In genomic region chr13:45527232-45527964, GRCm38 (mm10) we compare ENCODE assay signal across 15 mouse cellular contexts. TPM values are rescaled to one million over a fixed set of nuclear protein-coding genes. Genes with fewer than 3 reads are reported as not detected.
A peak's percentile ranks its signal among the peaks of the same experiment; 100 is the strongest.
DNase-seq lines count a peak whose midpoint lies in the region; ATAC-seq and TF ChIP-seq lines count a peak whose summit lies in the region.
"Had no signal": no experiment of that assay in that cellular context is flagged by ENCODE, and none has a peak within 500 bp of the region (broad histone marks: within the 10 kb centered on the region; RNA-seq: fewer than 3 reads in every experiment).

No protein-coding gene starts in this region.

- H3K9me3 ChIP-seq in heart, embryonic 11.5 days (replicated peaks; ENCODE audit: control insufficient read depth, low read length) = no peaks in the 10 kb centered on the region
- H3K9me3 ChIP-seq in lung, embryonic 14.5 days (ENCODE audit: low read depth, low read length) = peaks cover 3% of the 10 kb centered on the region; the same call in 1 of the 2 replicates
- H3K9me3 ChIP-seq in lung, postnatal 0 days (ENCODE audit: low read length) = no peaks in the 10 kb centered on the region
- no peaks in the 10 kb centered on the region for H3K9me3 ChIP-seq in liver, postnatal 0 days (ENCODE audit: low read length)
- no peaks in the 10 kb centered on the region for H3K9me3 ChIP-seq in forebrain, embryonic 12.5 days
- H3K9me3 ChIP-seq: neural tube, embryonic 13.5 days had no signal

- peaks cover 56% of the 10 kb centered on the region for H3K4me1 ChIP-seq in heart, embryonic 11.5 days (ENCODE audit: control insufficient read depth, insufficient read depth, low read length)
- peaks cover 10% of the 10 kb centered on the region; the same call in 1 of the 2 replicates for H3K4me1 ChIP-seq in lung, embryonic 14.5 days (ENCODE audit: insufficient read depth)
- peaks cover 3% of the 10 kb centered on the region; the same call in 1 of the 2 replicates for H3K4me1 ChIP-seq in lung, postnatal 0 days (ENCODE audit: insufficient read depth, low read depth, low read length)
- H3K4me1 ChIP-seq in liver, postnatal 0 days (ENCODE audit: insufficient read depth) = peaks cover 42% of the 10 kb centered on the region
- peaks cover 21% of the 10 kb centered on the region for H3K4me1 ChIP-seq in forebrain, embryonic 12.5 days
- H3K4me1 ChIP-seq in lung, adult 2 months (ENCODE audit: control insufficient read depth, insufficient read depth, low read length) = no peaks in the 10 kb centered on the region; the same call in 1 of the 2 replicates

- no peak overlapping the region for H3K4me2 ChIP-seq in heart, embryonic 11.5 days
- no peak overlapping the region for H3K4me2 ChIP-seq in lung, embryonic 14.5 days
- H3K4me2 ChIP-seq in lung, postnatal 0 days (replicated peaks; ENCODE audit: low read depth, low read length) = no peak overlapping the region
- peak overlapping the region; percentile 49 for H3K4me2 ChIP-seq in liver, postnatal 0 days (ENCODE audit: low read depth, low read length)
- no peak overlapping the region for H3K4me2 ChIP-seq in forebrain, embryonic 12.5 days
- H3K4me2 ChIP-seq: neural tube, embryonic 13.5 days had no signal

- WGBS in heart, embryonic 11.5 days (ENCODE audit: insufficient replicate concordance) = 39% methylated on average over 11 of the region's 11 CpGs
- 69% methylated on average over 11 of the region's 11 CpGs for WGBS in lung, embryonic 14.5 days
- WGBS in lung, postnatal 0 days = 81% methylated on average over 11 of the region's 11 CpGs
- 47% methylated on average over 11 of the region's 11 CpGs for WGBS in liver, postnatal 0 days (ENCODE audit: insufficient replicate concordance)
- WGBS in forebrain, embryonic 12.5 days = 90% methylated on average over 11 of the region's 11 CpGs
- WGBS in lung, adult 2 months = 85% methylated on average over 11 of the region's 11 CpGs

- H3K27me3 ChIP-seq in heart, embryonic 11.5 days (ENCODE audit: control insufficient read depth, insufficient read depth, low read length) = no peaks in the 10 kb centered on the region
- no peaks in the 10 kb centered on the region for H3K27me3 ChIP-seq in lung, embryonic 14.5 days (ENCODE audit: insufficient read depth, low read length)
- H3K27me3 ChIP-seq in lung, postnatal 0 days (replicated peaks; ENCODE audit: insufficient read depth, low read length) = no peaks in the 10 kb centered on the region
- H3K27me3 ChIP-seq in liver, postnatal 0 days (ENCODE audit: insufficient read depth, low read length) = no peaks in the 10 kb centered on the region
- H3K27me3 ChIP-seq in forebrain, embryonic 12.5 days = no peaks in the 10 kb centered on the region
- H3K27me3 ChIP-seq: neural tube, embryonic 13.5 days had no signal

- no peak overlapping the region for H3K9ac ChIP-seq in heart, embryonic 11.5 days (ENCODE audit: low read depth, low read length)
- H3K9ac ChIP-seq in lung, embryonic 14.5 days = no peak overlapping the region
- H3K9ac ChIP-seq in lung, postnatal 0 days (replicated peaks; ENCODE audit: low read depth) = no peak overlapping the region
- H3K9ac ChIP-seq in liver, postnatal 0 days (replicated peaks) = peak overlapping the region; percentile 38; the same call in 1 of the 2 replicates
- H3K9ac ChIP-seq in forebrain, embryonic 12.5 days = no peak overlapping the region
- H3K9ac ChIP-seq: forebrain, postnatal 0 days; neural tube, embryonic 13.5 days had no signal

- no peak overlapping the region for H3K4me3 ChIP-seq in heart, embryonic 11.5 days (ENCODE audit: low read depth, low read length)
- no peak overlapping the region for H3K4me3 ChIP-seq in lung, embryonic 14.5 days (ENCODE audit: low read depth, low read length)
- no peak overlapping the region for H3K4me3 ChIP-seq in lung, postnatal 0 days (ENCODE audit: low read depth, low read length)
- H3K4me3 ChIP-seq in liver, postnatal 0 days (ENCODE audit: low read depth, low read length) = no peak overlapping the region
- H3K4me3 ChIP-seq in forebrain, embryonic 12.5 days (replicated peaks) = no peak overlapping the region
- no peak overlapping the region for H3K4me3 ChIP-seq in lung, adult 2 months (replicated peaks; ENCODE audit: extremely low read depth, low read depth, low read length)
- H3K4me3 ChIP-seq: neural tube, embryonic 13.5 days had no signal

- no peak for TF ChIP-seq CTCF in lung, embryonic 14.5 days (IDR thresholded peaks at IDR 0.05; ENCODE audit: low read depth)
- TF ChIP-seq CTCF in lung, postnatal 0 days (IDR thresholded peaks at IDR 0.05) = no peak
- no peak for TF ChIP-seq CTCF in liver, postnatal 0 days (IDR thresholded peaks at IDR 0.05; ENCODE audit: low read depth)
- no peak for TF ChIP-seq CTCF in lung, adult 2 months (IDR thresholded peaks at IDR 0.05; ENCODE audit: insufficient read depth, low read length)

- H3K36me3 ChIP-seq in heart, embryonic 11.5 days (ENCODE audit: control insufficient read depth, insufficient read depth, low read length) = 0 out of 2 replicates have a peak, but pooled peaks cover 2% of the 10 kb centered on the region
- no peaks in the 10 kb centered on the region for H3K36me3 ChIP-seq in lung, embryonic 14.5 days (ENCODE audit: insufficient read depth)
- H3K36me3 ChIP-seq in lung, postnatal 0 days (ENCODE audit: insufficient read depth, low read length) = no peaks in the 10 kb centered on the region
- H3K36me3 ChIP-seq in liver, postnatal 0 days (replicated peaks; ENCODE audit: insufficient read depth, low read length) = peaks cover 41% of the 10 kb centered on the region
- H3K36me3 ChIP-seq in forebrain, embryonic 12.5 days (replicated peaks) = no peaks in the 10 kb centered on the region

- TF ChIP-seq POLR2A in lung, adult 2 months (IDR thresholded peaks at IDR 0.05; ENCODE audit: borderline replicate concordance, extremely low read depth, low read depth, low read length) = no peak

- DNase-seq in heart, postnatal 25 days (ENCODE audit: low spot score) = no peak
- no peak for DNase-seq in lung, embryonic 14.5 days
- no peak for DNase-seq in lung, postnatal 0 days (ENCODE audit: low spot score)
- DNase-seq in liver, postnatal 0 days = peak; percentile 76
- no peak for DNase-seq in lung, adult 2 months
- DNase-seq: adrenal gland, adult 2 months; cerebellum, adult 11 months; forebrain, postnatal 0 days; midbrain, embryonic 14.5 days; right cerebral cortex, adult 18-20 months; thymus, adult 2 months had no signal

- peak; percentile 76 for ATAC-seq in heart, embryonic 11.5 days (replicated peaks; ENCODE audit: insufficient number of reproducible peaks, low FRiP score, low TSS enrichment)
- peak; percentile 67 for ATAC-seq in lung, embryonic 14.5 days (ENCODE audit: insufficient read depth)
- ATAC-seq in lung, postnatal 0 days = no peak
- ATAC-seq in erythroblast, adult 5-6 weeks (replicated peaks; ENCODE audit: low FRiP score, poor library complexity, severe bottlenecking) = peak; percentile 89
- peak; percentile 98 for ATAC-seq in liver, postnatal 0 days
- ATAC-seq in forebrain, embryonic 12.5 days (ENCODE audit: low FRiP score) = no peak
- ATAC-seq: forebrain, postnatal 0 days had no signal

- TF ChIP-seq EP300 in lung, postnatal 0 days (IDR thresholded peaks at IDR 0.05) = no peak
- TF ChIP-seq EP300 in liver, postnatal 0 days (IDR thresholded peaks at IDR 0.05; ENCODE audit: low read depth) = peak; percentile 94

- H3K27ac ChIP-seq in heart, embryonic 11.5 days (ENCODE audit: low read depth, low read length) = peak overlapping the region; percentile 98
- peak overlapping the region; percentile 50; the same call in 1 of the 2 replicates for H3K27ac ChIP-seq in lung, embryonic 14.5 days (ENCODE audit: low read depth)
- H3K27ac ChIP-seq in lung, postnatal 0 days (ENCODE audit: low read length) = no peak overlapping the region
- peak overlapping the region; percentile 91 for H3K27ac ChIP-seq in liver, postnatal 0 days (ENCODE audit: low read depth)
- no peak overlapping the region for H3K27ac ChIP-seq in forebrain, embryonic 12.5 days

- intact Hi-C loops in heart, postnatal 25 days (cut with DNase I) = no loop called here

RNA-seq across cellular contexts. Expression of gene Gmpr, which starts 20.2 kb away (rescaled TPM):
- polyA plus RNA-seq in heart, embryonic 11.5 days (2014; fragmentation: Nextera tagmentation; extraction: Ambion mirVana) = 176 and 191 TPM in 2 replicates
- total RNA-seq in heart, postnatal 25 days (2021) = 100 to 1,000 TPM; 167 to 189 TPM
- polyA plus RNA-seq in lung, embryonic 14.5 days (2014; fragmentation: Nextera tagmentation; extraction: Ambion mirVana) = 22.9 and 25.3 TPM in 2 replicates
- 23.8 and 26.0 TPM in 2 replicates for polyA plus RNA-seq in lung, postnatal 0 days (2015; fragmentation: Nextera tagmentation; extraction: Ambion mirVana)
- total RNA-seq in erythroblast, adult 5-6 weeks (2015; ENCODE audit: low replicate concordance) = 0.96 and 1.3 TPM in 2 replicates
- 2.4 and 4.6 TPM in 2 replicates for total RNA-seq in erythroblast, adult 5-6 weeks (2017; ENCODE audit: low replicate concordance)
- 63.6 and 75.5 TPM in 2 replicates for polyA plus RNA-seq in liver, postnatal 0 days (2015; fragmentation: Nextera tagmentation; extraction: Ambion mirVana)
- 13.6 and 14.4 TPM in 2 replicates for polyA plus RNA-seq in forebrain, embryonic 12.5 days (2016; fragmentation: Nextera tagmentation; extraction: Ambion mirVana)
- polyA plus RNA-seq in lung, adult 2 months (2012; rRNA removed) = 21.9 and 30.8 TPM in 2 replicates

Comparison
In these comparisons a context has a peak if more than half of its experiments do, and no peak if none do; other contexts are left out.
1. ATAC-seq: peak in heart, embryonic 11.5 days (single experiment), lung, embryonic 14.5 days (single experiment), erythroblast, adult 5-6 weeks (single experiment) and liver, postnatal 0 days (single experiment); none in lung, postnatal 0 days (single experiment) and forebrain, embryonic 12.5 days (single experiment).
2. H3K27ac ChIP-seq: peak in heart, embryonic 11.5 days (single experiment), lung, embryonic 14.5 days (single experiment) and liver, postnatal 0 days (single experiment); none in lung, postnatal 0 days (single experiment) and forebrain, embryonic 12.5 days (single experiment).